In genomic region chr2:32235433-32235832, GRCm38 (mm10) we compare ENCODE assay signal across 8 mouse cellular contexts. TPM values are rescaled to one million over a fixed set of nuclear protein-coding genes. Genes with fewer than 3 reads are reported as not detected.
A peak's percentile ranks its signal among the peaks of the same experiment; 100 is the strongest.
DNase-seq lines count a peak whose midpoint lies in the region; ATAC-seq lines count a peak whose summit lies in the region.

No protein-coding gene starts in this region.

- H3K27me3 ChIP-seq in neural tube, embryonic 11.5 days (ENCODE audit: control insufficient read depth, insufficient read depth, low read length): no peaks in the 10 kb centered on the region
- no peaks in the 10 kb centered on the region for H3K27me3 ChIP-seq in limb, embryonic 15.5 days

- peak overlapping the region; percentile 88 for H3K4me2 ChIP-seq in neural tube, embryonic 11.5 days (ENCODE audit: low read depth)
- peak overlapping the region; percentile 79 for H3K4me2 ChIP-seq in limb, embryonic 15.5 days

- ATAC-seq in CD4-positive, CD25-positive, alpha-beta regulatory T cell, adult 4 months: no peak
- ATAC-seq in neural tube, embryonic 11.5 days (ENCODE audit: insufficient read depth, low FRiP score, low TSS enrichment): no peak
- no peak for ATAC-seq in limb, embryonic 15.5 days (ENCODE audit: insufficient number of reproducible peaks, low FRiP score, low TSS enrichment, low read depth)

- H3K9ac ChIP-seq in neural tube, embryonic 11.5 days (ENCODE audit: low read length): no peak overlapping the region
- H3K9ac ChIP-seq in limb, embryonic 15.5 days: no peak overlapping the region

- peak overlapping the region; percentile 60 for H3K4me3 ChIP-seq in neural tube, embryonic 11.5 days (ENCODE audit: low read depth, low read length)
- H3K4me3 ChIP-seq in limb, embryonic 15.5 days: peak overlapping the region; percentile 70

- H3K4me1 ChIP-seq in neural tube, embryonic 11.5 days (ENCODE audit: control insufficient read depth, insufficient read depth, low read length): peaks cover 8% of the 10 kb centered on the region
- H3K4me1 ChIP-seq in limb, embryonic 15.5 days: peaks cover 20% of the 10 kb centered on the region

- H3K27ac ChIP-seq in neural tube, embryonic 11.5 days (ENCODE audit: low read depth, low read length): 0 out of 2 replicates have a peak overlapping the region, but pooled peaks have one; percentile 71
- H3K27ac ChIP-seq in limb, embryonic 15.5 days: peak overlapping the region; percentile 92

- no peaks in the 10 kb centered on the region for H3K9me3 ChIP-seq in neural tube, embryonic 11.5 days (ENCODE audit: control insufficient read depth, low read length)
- no peaks in the 10 kb centered on the region for H3K9me3 ChIP-seq in limb, embryonic 15.5 days

- H3K36me3 ChIP-seq in neural tube, embryonic 11.5 days (ENCODE audit: control insufficient read depth, insufficient read depth, low read length): peaks cover 15% of the 10 kb centered on the region
- peaks cover 49% of the 10 kb centered on the region for H3K36me3 ChIP-seq in limb, embryonic 15.5 days

- DNase-seq in CD4-positive, CD25-positive, alpha-beta regulatory T cell, adult 2 months (ENCODE audit: low read depth, low spot score): peak; percentile 18
- DNase-seq in neural tube, embryonic 11.5 days (ENCODE audit: low spot score): no peak
- DNase-seq in neural tube, embryonic 10.5 days (ENCODE audit: extremely low spot score, low spot score): no peak
- DNase-seq in adrenal gland, adult 18-20 months (ENCODE audit: low spot score in 2 of 2): no peak
- DNase-seq in adrenal gland, postnatal 10 days: no peak
- DNase-seq in adrenal gland, postnatal 4 days (ENCODE audit: low spot score in 2 of 2): no peak

- WGBS in neural tube, embryonic 11.5 days: 36% methylated on average over 7 of the region's 7 CpGs
- 30% methylated on average over 7 of the region's 7 CpGs for WGBS in limb, embryonic 15.5 days

RNA-seq across cellular contexts. Expression of gene Pomt1, which starts 1.0 kb away (rescaled TPM):
- polyA plus RNA-seq in CD4-positive, CD25-positive, alpha-beta regulatory T cell, adult 4 months (2017; shearing (Covaris generic)): 1 to 10 TPM; 6.5 to 7.9 TPM
- polyA plus RNA-seq in neural tube, embryonic 11.5 days (2014; fragmentation: Nextera tagmentation; extraction: Ambion mirVana): 20.7 and 20.8 TPM in 2 replicates
- 23.2 and 23.9 TPM in 2 replicates for polyA plus RNA-seq in limb, embryonic 15.5 days (2015; fragmentation: Nextera tagmentation; extraction: Ambion mirVana)
- total RNA-seq in adrenal gland, adult 18-20 months (2021): 10 to 100 TPM; 33.5 to 38.7 TPM
- total RNA-seq in adrenal gland, postnatal 10 days (2021): 10 to 100 TPM; 29.9 to 49.3 TPM
- 10 to 100 TPM; 36.7 to 40.4 TPM for total RNA-seq in adrenal gland, postnatal 4 days (2021)

RNA-seq across cellular contexts. Expression of gene Uck1, which starts 24.5 kb away (rescaled TPM):
- 10 to 100 TPM; 33.3 to 42.0 TPM for polyA plus RNA-seq in CD4-positive, CD25-positive, alpha-beta regulatory T cell, adult 4 months (2017; shearing (Covaris generic))
- polyA plus RNA-seq in neural tube, embryonic 11.5 days (2014; fragmentation: Nextera tagmentation; extraction: Ambion mirVana): 66.1 and 68.9 TPM in 2 replicates
- polyA plus RNA-seq in limb, embryonic 15.5 days (2015; fragmentation: Nextera tagmentation; extraction: Ambion mirVana): 62.2 and 68.1 TPM in 2 replicates
- total RNA-seq in adrenal gland, adult 18-20 months (2021): 100 to 1,000 TPM; 125 to 144 TPM
- 100 to 1,000 TPM; 129 to 184 TPM for total RNA-seq in adrenal gland, postnatal 10 days (2021)
- total RNA-seq in adrenal gland, postnatal 4 days (2021): 10 to 100 TPM; 88.3 to 98.2 TPM

RNA-seq across cellular contexts. Expression of gene Golga2, which starts 51.8 kb away (rescaled TPM):
- 10 to 100 TPM; 18.1 to 21.3 TPM for polyA plus RNA-seq in CD4-positive, CD25-positive, alpha-beta regulatory T cell, adult 4 months (2017; shearing (Covaris generic))
- 22.1 and 23.8 TPM in 2 replicates for polyA plus RNA-seq in neural tube, embryonic 11.5 days (2014; fragmentation: Nextera tagmentation; extraction: Ambion mirVana)
- 36.5 and 36.6 TPM in 2 replicates for polyA plus RNA-seq in limb, embryonic 15.5 days (2015; fragmentation: Nextera tagmentation; extraction: Ambion mirVana)
- 10 to 100 TPM; 70.5 to 75.4 TPM for total RNA-seq in adrenal gland, adult 18-20 months (2021)
- total RNA-seq in adrenal gland, postnatal 10 days (2021): 10 to 100 TPM; 62.1 to 77.3 TPM
- 10 to 100 TPM; 78.6 to 80.4 TPM for total RNA-seq in adrenal gland, postnatal 4 days (2021)

RNA-seq across cellular contexts. Expression of gene Swi5, which starts 52.4 kb away (rescaled TPM):
- polyA plus RNA-seq in CD4-positive, CD25-positive, alpha-beta regulatory T cell, adult 4 months (2017; shearing (Covaris generic)): 100 to 1,000 TPM; 162 to 183 TPM
- polyA plus RNA-seq in neural tube, embryonic 11.5 days (2014; fragmentation: Nextera tagmentation; extraction: Ambion mirVana): 330 and 385 TPM in 2 replicates
- 370 and 413 TPM in 2 replicates for polyA plus RNA-seq in limb, embryonic 15.5 days (2015; fragmentation: Nextera tagmentation; extraction: Ambion mirVana)
- 100 to 1,000 TPM; 291 to 303 TPM for total RNA-seq in adrenal gland, adult 18-20 months (2021)
- total RNA-seq in adrenal gland, postnatal 10 days (2021): 100 to 1,000 TPM; 248 to 255 TPM
- total RNA-seq in adrenal gland, postnatal 4 days (2021): 100 to 1,000 TPM; 225 to 237 TPM
